Mouse (Mus musculus) myocyte (in vitro differentiated cells): ENCODE measurements at regions not wholly inside any gene's neighbourhood (a gene's known extent, or its start where the extent isn't known, plus 50 kb on each side); places are given as distances from the start of the nearest gene placed in this dataset.

ENCODE experiments used
- H3K27me3 ChIP-seq: one replicate; pipeline ENCODE4 v1.6.1; 2011; ENCODE audit not compliant: control insufficient read depth, insufficient read depth, insufficient read length
- H3K36me3 ChIP-seq: one replicate; pipeline ENCODE4 v1.6.1; 2011; ENCODE audit not compliant: control insufficient read depth, insufficient read depth
- H3K4me2 ChIP-seq: one replicate; pipeline ENCODE4 v1.6.1; 2011; ENCODE audit warnings: low read depth, control low read depth
- H3K4me3 ChIP-seq: one replicate; pipeline ENCODE4 v1.5.1; 2011; ENCODE audit warnings: mild to moderate bottlenecking, control low read depth, moderate library complexity
- H3K79me2 ChIP-seq: one replicate; pipeline ENCODE4 v1.6.1; 2011; ENCODE audit not compliant: control insufficient read depth, insufficient read depth
- H3ac ChIP-seq: one replicate; pipeline ENCODE4 v1.6.1; 2011; ENCODE audit not compliant: control insufficient read depth, insufficient read length
- CEBPB ChIP-seq: IDR thresholded peaks from 2 replicates; pipeline ENCODE4 v1.6.1; 2011; ENCODE audit warnings: mild to moderate bottlenecking, moderate library complexity; ENCODE audit not compliant: poor library complexity, insufficient read depth, severe bottlenecking
- E2F4 ChIP-seq: IDR thresholded peaks from one replicate; pipeline ENCODE4 v1.6.1; 2011; ENCODE audit warnings: mild to moderate bottlenecking, control low read depth, moderate library complexity; ENCODE audit not compliant: insufficient read depth
- MAX ChIP-seq: IDR thresholded peaks from one replicate; pipeline ENCODE4 v1.6.1; 2011; ENCODE audit warnings: low read depth, mild to moderate bottlenecking, control low read depth
- MYOD1 ChIP-seq, 3 experiments: IDR thresholded peaks; one replicate each; pipeline ENCODE4 v1.6.1; 2011; ENCODE audit warnings: control low read depth in 2 of 3, low read depth in 2 of 3, mild to moderate bottlenecking in 2 of 3, moderate library complexity in 1 of 3; ENCODE audit not compliant: insufficient read length in 2 of 3, control insufficient read depth in 1 of 3
- MYOG ChIP-seq, 3 experiments: IDR thresholded peaks; one replicate each; pipeline ENCODE4 v1.6.1; 2011; ENCODE audit warnings: control low read depth in 2 of 3, low read depth in 2 of 3, mild to moderate bottlenecking in 2 of 3; ENCODE audit not compliant: insufficient read length in 2 of 3, control insufficient read depth in 1 of 3, insufficient read depth in 1 of 3
- POLR2A ChIP-seq: IDR thresholded peaks from one replicate; pipeline ENCODE4 v1.6.1; 2011; ENCODE audit warnings: low read depth, mild to moderate bottlenecking, control low read depth, moderate library complexity; ENCODE audit not compliant: insufficient read length
- POLR2AphosphoS2 ChIP-seq: IDR thresholded peaks from one replicate; pipeline ENCODE4 v1.6.1; 2011; ENCODE audit warnings: low read depth, control low read depth; ENCODE audit not compliant: insufficient read length
- REST ChIP-seq: IDR thresholded peaks from one replicate; pipeline ENCODE4 v1.6.1; 2011; ENCODE audit warnings: mild to moderate bottlenecking, control low read depth, moderate library complexity; ENCODE audit not compliant: insufficient read depth, insufficient read length
- SRF ChIP-seq: IDR thresholded peaks from one replicate; pipeline ENCODE4 v1.6.1; 2011; ENCODE audit warnings: low read depth; ENCODE audit not compliant: control insufficient read depth, insufficient read length
- TCF12 ChIP-seq: IDR thresholded peaks from one replicate; pipeline ENCODE4 v1.6.1; 2011; ENCODE audit warnings: mild to moderate bottlenecking, control low read depth; ENCODE audit not compliant: poor library complexity, insufficient read depth, severe bottlenecking
- TCF3 ChIP-seq: IDR thresholded peaks from one replicate; pipeline ENCODE4 v1.6.1; 2011; ENCODE audit warnings: low read depth, control low read depth; ENCODE audit not compliant: insufficient read length
- USF1 ChIP-seq: IDR thresholded peaks from one replicate; pipeline ENCODE4 v1.6.1; 2011; ENCODE audit warnings: low read depth, mild to moderate bottlenecking, control low read depth, moderate library complexity

DNA sequence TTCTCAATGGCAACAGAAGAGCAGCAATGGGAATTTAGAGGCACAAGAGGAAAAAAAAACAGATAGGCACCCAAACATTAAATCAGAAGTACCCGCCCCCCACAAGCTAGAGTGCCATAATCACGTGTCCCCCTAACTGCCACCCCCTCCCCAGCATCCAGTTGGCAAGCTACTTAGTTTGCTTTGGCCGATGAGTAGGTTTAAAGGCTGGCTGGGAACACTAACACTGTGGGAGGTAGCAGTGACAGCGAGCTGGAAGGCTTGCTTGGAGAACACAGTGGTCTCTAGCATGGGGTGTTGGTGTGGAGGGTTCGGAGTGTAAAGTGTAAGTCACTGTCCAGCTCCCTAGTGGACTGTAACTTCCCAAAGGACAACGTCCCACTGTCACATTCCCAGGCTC is 463.1 kb downstream of the Bnc2 start:
- H3K27me3 ChIP-seq: no peaks in the 10 kb centered on the region
- H3K4me3 ChIP-seq: no peak overlapping the region
- H3K79me2 ChIP-seq: no peaks in the 10 kb centered on the region
- no peaks in the 10 kb centered on the region for H3K36me3 ChIP-seq
- no peak for TF ChIP-seq TCF3
- TF ChIP-seq TCF12: no peak
- TF ChIP-seq CEBPB: no peak
- TF ChIP-seq POLR2A: no peak
- no peak for TF ChIP-seq MYOG (IDR thresholded peaks at IDR 0.05; ENCODE audit: control insufficient read depth in 1 of 3, insufficient read depth in 1 of 3, insufficient read length in 2 of 3, low read depth in 2 of 3)
- no peak for TF ChIP-seq E2F4
- TF ChIP-seq MYOD1 (IDR thresholded peaks at IDR 0.05; ENCODE audit: control insufficient read depth in 1 of 3, insufficient read length in 2 of 3, low read depth in 2 of 3): no peak
- no peak overlapping the region for H3K4me2 ChIP-seq
- H3ac ChIP-seq: no peak overlapping the region

GRCm38 (mm10) chr4:84214523-84214922 is 460.6 kb downstream of the Bnc2 start:
- TF ChIP-seq TCF3: no peak
- TF ChIP-seq CEBPB: no peak
- no peak for TF ChIP-seq SRF
- no peak for TF ChIP-seq POLR2AphosphoS2
- TF ChIP-seq MAX: no peak
- TF ChIP-seq MYOD1 (IDR thresholded peaks at IDR 0.05; ENCODE audit: control insufficient read depth in 1 of 3, insufficient read length in 2 of 3, low read depth in 2 of 3): no peak
- TF ChIP-seq TCF12: no peak
- TF ChIP-seq USF1: no peak
- TF ChIP-seq E2F4: no peak
- TF ChIP-seq POLR2A: no peak
- TF ChIP-seq REST: no peak
- TF ChIP-seq MYOG (IDR thresholded peaks at IDR 0.05; ENCODE audit: control insufficient read depth in 1 of 3, insufficient read depth in 1 of 3, insufficient read length in 2 of 3, low read depth in 2 of 3): no peak
- Histone ChIP-seq H3K4me3 (no peak overlapping the region), H3K4me2 (no peak overlapping the region), H3K27me3 (no peaks in the 10 kb centered on the region), H3K79me2 (no peaks in the 10 kb centered on the region), H3K36me3 (no peaks in the 10 kb centered on the region), H3ac (no peak overlapping the region)

- Histone ChIP-seq H3K27me3 (no peaks in the 10 kb centered on the region), H3K79me2 (no peaks in the 10 kb centered on the region), H3ac (no peak overlapping the region), H3K4me3 (no peak overlapping the region), H3K36me3 (no peaks in the 10 kb centered on the region), H3K4me2 (no peak overlapping the region)
- TF ChIP-seq TCF12 (no peak), REST (no peak), POLR2AphosphoS2 (no peak), SRF (no peak), MYOG (IDR thresholded peaks at IDR 0.05; ENCODE audit: control insufficient read depth in 1 of 3, insufficient read depth in 1 of 3, insufficient read length in 2 of 3, low read depth in 2 of 3) (no peak), MYOD1 (IDR thresholded peaks at IDR 0.05; ENCODE audit: control insufficient read depth in 1 of 3, insufficient read length in 2 of 3, low read depth in 2 of 3) (no peak), MAX (no peak), POLR2A (no peak), CEBPB (no peak), E2F4 (no peak), TCF3 (no peak), USF1 (no peak)
Measured at GRCm38 (mm10) chr4:84218961-84219360, 456.1 kb downstream of the Bnc2 start.

DNA sequence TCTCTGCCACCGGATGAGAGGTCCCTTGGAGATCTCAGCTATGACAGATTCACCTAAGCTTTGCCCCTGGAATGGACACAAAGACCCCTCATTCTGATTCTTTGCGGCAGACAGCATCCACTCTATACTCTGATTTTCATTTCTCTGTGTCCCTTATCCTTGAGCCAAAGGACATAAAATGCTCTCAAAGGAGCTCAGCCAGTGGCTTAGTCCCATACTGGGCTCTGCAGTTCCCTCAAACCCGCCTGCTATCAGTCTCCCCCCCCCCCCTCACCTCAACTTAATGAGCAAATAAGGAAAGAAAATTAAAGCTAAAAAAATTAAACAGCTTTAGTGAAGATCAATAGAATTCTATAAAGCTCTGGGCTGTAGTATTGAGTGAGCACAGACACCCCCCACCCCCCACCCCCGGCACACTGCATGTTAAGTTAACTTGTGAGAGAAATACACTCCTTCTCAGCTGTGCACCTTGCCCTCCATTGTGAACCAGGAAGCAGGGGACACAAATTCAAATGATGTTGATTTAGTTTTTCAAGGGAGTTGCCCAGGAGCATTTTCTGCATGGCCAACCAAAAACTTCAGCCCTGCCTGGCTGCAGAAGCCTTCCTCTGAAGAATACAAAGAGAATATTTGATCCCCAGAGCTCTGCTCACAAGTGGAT is 452.9 kb downstream of the Bnc2 start:
- Histone ChIP-seq H3K36me3 (no peaks in the 10 kb centered on the region), H3ac (no peak overlapping the region), H3K27me3 (no peaks in the 10 kb centered on the region), H3K4me3 (no peak overlapping the region), H3K79me2 (no peaks in the 10 kb centered on the region), H3K4me2 (no peak overlapping the region)
- TF ChIP-seq MYOD1 (IDR thresholded peaks at IDR 0.05; ENCODE audit: control insufficient read depth in 1 of 3, insufficient read length in 2 of 3, low read depth in 2 of 3) (no peak), REST (no peak), USF1 (no peak), POLR2A (no peak), TCF12 (no peak), SRF (no peak), MYOG (IDR thresholded peaks at IDR 0.05; ENCODE audit: control insufficient read depth in 1 of 3, insufficient read depth in 1 of 3, insufficient read length in 2 of 3, low read depth in 2 of 3) (no peak), MAX (no peak), CEBPB (no peak), E2F4 (no peak), TCF3 (no peak)

DNA sequence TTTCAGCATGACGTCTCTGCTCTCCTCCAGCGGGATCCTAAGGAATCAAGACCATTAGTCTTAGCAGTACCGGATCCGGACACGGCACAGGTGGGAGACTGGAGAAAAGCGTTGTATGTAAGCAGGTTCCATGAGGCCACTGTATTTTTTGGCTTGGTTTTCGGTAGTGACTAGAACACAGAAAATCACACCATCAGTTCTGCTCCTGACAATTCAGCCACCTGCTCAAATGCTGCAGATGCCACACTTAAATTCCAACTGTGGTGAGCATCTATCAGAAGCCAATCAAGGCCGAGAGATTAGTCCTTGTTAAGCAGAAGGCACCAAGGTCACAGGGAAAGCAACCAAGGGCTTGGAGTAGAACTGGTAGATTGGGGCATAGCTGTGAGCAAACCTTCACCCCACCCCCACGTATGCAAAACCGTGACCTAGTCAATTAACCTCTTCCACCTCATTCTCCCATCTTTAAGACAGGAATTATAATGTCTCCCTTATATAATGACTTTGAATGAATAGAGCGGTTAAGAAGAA is 452.2 kb downstream of the Bnc2 start:
- Histone ChIP-seq H3K36me3 (no peaks in the 10 kb centered on the region), H3K4me3 (no peak overlapping the region), H3K4me2 (no peak overlapping the region), H3ac (no peak overlapping the region), H3K79me2 (no peaks in the 10 kb centered on the region), H3K27me3 (no peaks in the 10 kb centered on the region)
- TF ChIP-seq POLR2A (no peak), POLR2AphosphoS2 (no peak), E2F4 (no peak), MAX (no peak), TCF12 (no peak), CEBPB (no peak), MYOD1 (IDR thresholded peaks at IDR 0.05; ENCODE audit: control insufficient read depth in 1 of 3, insufficient read length in 2 of 3, low read depth in 2 of 3) (no peak), USF1 (no peak), SRF (no peak)
